Mouse (Mus musculus): ENCODE data around the gene Atp11b. TPM values are rescaled to one million over a fixed set of nuclear protein-coding genes. Genes with fewer than 3 reads are reported as not detected.
A peak's percentile ranks its signal among the peaks of the same experiment; 100 is the strongest.

Gene Atp11b
- polyA plus RNA-seq (2012; rRNA removed) = 49.0 and 49.2 TPM in 2 replicates
- polyA plus RNA-seq (2014; fragmentation: Nextera tagmentation; extraction: Ambion mirVana) = 37.3 and 44.5 TPM in 2 replicates

- Histone ChIP-seq H3K27ac (replicated peaks; ENCODE audit: low read depth, low read length) (peak within 1 kb of the TSS; percentile 89), H3K36me3 (ENCODE audit: control insufficient read depth, insufficient read depth, low read length) (no peaks in the 10 kb centered on the region), H3K4me2 (replicated peaks; ENCODE audit: low read depth, low read length, severe bottlenecking) (peak within 1 kb of the TSS; percentile 66), H3K4me3 (replicated peaks; ENCODE audit: low read length) (peak within 1 kb of the TSS; percentile 89), H3K27me3 (ENCODE audit: control insufficient read depth, insufficient read depth, low read length) (no peaks in the 10 kb centered on the region), H3K9me3 (ENCODE audit: control insufficient read depth, low read length) (no peaks in the 10 kb centered on the region), H3K9ac (ENCODE audit: low read depth, low read length, severe bottlenecking) (peak within 1 kb of the TSS; percentile 91), H3K4me1 (ENCODE audit: control insufficient read depth, insufficient read depth, low read length) (peaks cover 6% of the 10 kb centered on the region; the same call in 1 of the 2 replicates)
- TF ChIP-seq POLR2A (IDR thresholded peaks at IDR 0.05; ENCODE audit: borderline replicate concordance, extremely low read depth, insufficient read depth, insufficient read length) = no peak
- ATAC-seq (ENCODE audit: low FRiP score, low read depth) (peak; percentile 92), DNase-seq (ENCODE audit: low spot score) (peak; percentile 78)
- 0% methylated on average over 41 of the region's 114 CpGs for WGBS
These were observed at the start of gene Atp11b for GRCm38 (mm10) chr3:35753825-35754767. Atp11b (plus strand) TSS chr3:35754106.

- WGBS = 81% methylated on average over 4 of the region's 4 CpGs
- H3K27me3 ChIP-seq (ENCODE audit: control insufficient read depth, insufficient read depth, low read length) = no peaks in the 10 kb centered on the region
- no peaks in the 10 kb centered on the region for H3K4me1 ChIP-seq (ENCODE audit: control insufficient read depth, insufficient read depth, low read length)
- no peak for TF ChIP-seq POLR2A (IDR thresholded peaks at IDR 0.05; ENCODE audit: borderline replicate concordance, extremely low read depth, insufficient read depth, insufficient read length)
- no peaks in the 10 kb centered on the region for H3K36me3 ChIP-seq (ENCODE audit: control insufficient read depth, insufficient read depth, low read length)
- H3K4me2 ChIP-seq (replicated peaks; ENCODE audit: low read depth, low read length, severe bottlenecking) = no peak overlapping the region
- ATAC-seq (ENCODE audit: low FRiP score, low read depth) (no peak), DNase-seq (ENCODE audit: low spot score) (no peak)
- H3K9me3 ChIP-seq (ENCODE audit: control insufficient read depth, low read length) = no peaks in the 10 kb centered on the region
- H3K27ac ChIP-seq (replicated peaks; ENCODE audit: low read depth, low read length) = no peak overlapping the region
- H3K4me3 ChIP-seq (replicated peaks; ENCODE audit: low read length) = no peak overlapping the region
- H3K9ac ChIP-seq (ENCODE audit: low read depth, low read length, severe bottlenecking) = no peak overlapping the region
These were observed 49.6 kb upstream of the Atp11b start for GRCm38 (mm10) chr3:35704328-35704613.

GRCm38 (mm10) chr3:35719531-35720205 lies 34.2 kb upstream of the Atp11b start:
- no peak overlapping the region for H3K4me3 ChIP-seq (replicated peaks; ENCODE audit: low read length)
- no peak overlapping the region for H3K4me2 ChIP-seq (replicated peaks; ENCODE audit: low read depth, low read length, severe bottlenecking)
- H3K9me3 ChIP-seq (ENCODE audit: control insufficient read depth, low read length) = no peaks in the 10 kb centered on the region
- no peaks in the 10 kb centered on the region for H3K4me1 ChIP-seq (ENCODE audit: control insufficient read depth, insufficient read depth, low read length)
- H3K36me3 ChIP-seq (ENCODE audit: control insufficient read depth, insufficient read depth, low read length) = no peaks in the 10 kb centered on the region
- ATAC-seq (ENCODE audit: low FRiP score, low read depth) (no peak), DNase-seq (ENCODE audit: low spot score) (no peak)
- no peak overlapping the region for H3K27ac ChIP-seq (replicated peaks; ENCODE audit: low read depth, low read length)
- TF ChIP-seq POLR2A (IDR thresholded peaks at IDR 0.05; ENCODE audit: borderline replicate concordance, extremely low read depth, insufficient read depth, insufficient read length) = no peak
- no peaks in the 10 kb centered on the region for H3K27me3 ChIP-seq (ENCODE audit: control insufficient read depth, insufficient read depth, low read length)
- WGBS = 71% methylated on average over 8 of the region's 8 CpGs
- no peak overlapping the region for H3K9ac ChIP-seq (ENCODE audit: low read depth, low read length, severe bottlenecking)

- H3K4me1 ChIP-seq (ENCODE audit: control insufficient read depth, insufficient read depth, low read length) = no peaks in the 10 kb centered on the region
- no peaks in the 10 kb centered on the region for H3K27me3 ChIP-seq (ENCODE audit: control insufficient read depth, insufficient read depth, low read length)
- H3K4me2 ChIP-seq (replicated peaks; ENCODE audit: low read depth, low read length, severe bottlenecking) = no peak overlapping the region
- no peaks in the 10 kb centered on the region for H3K36me3 ChIP-seq (ENCODE audit: control insufficient read depth, insufficient read depth, low read length)
- no peaks in the 10 kb centered on the region for H3K9me3 ChIP-seq (ENCODE audit: control insufficient read depth, low read length)
- H3K9ac ChIP-seq (ENCODE audit: low read depth, low read length, severe bottlenecking) = no peak overlapping the region
- H3K27ac ChIP-seq (replicated peaks; ENCODE audit: low read depth, low read length) = no peak overlapping the region
- DNase-seq (ENCODE audit: low spot score) = no peak
- WGBS = 49% methylated on average over 3 of the region's 3 CpGs
- H3K4me3 ChIP-seq (replicated peaks; ENCODE audit: low read length) = no peak overlapping the region
- TF ChIP-seq POLR2A (IDR thresholded peaks at IDR 0.05; ENCODE audit: borderline replicate concordance, extremely low read depth, insufficient read depth, insufficient read length) = no peak
- ATAC-seq (ENCODE audit: low FRiP score, low read depth) = no peak
These were observed 33.1 kb upstream of the Atp11b start for GRCm38 (mm10) chr3:35720801-35721200.

GRCm38 (mm10) chr3:35721818-35722446 lies 32.0 kb upstream of the Atp11b start:
- no peaks in the 10 kb centered on the region for H3K27me3 ChIP-seq (ENCODE audit: control insufficient read depth, insufficient read depth, low read length)
- H3K36me3 ChIP-seq (ENCODE audit: control insufficient read depth, insufficient read depth, low read length) = no peaks in the 10 kb centered on the region
- no peak for TF ChIP-seq POLR2A (IDR thresholded peaks at IDR 0.05; ENCODE audit: borderline replicate concordance, extremely low read depth, insufficient read depth, insufficient read length)
- DNase-seq (ENCODE audit: low spot score) = no peak
- H3K4me1 ChIP-seq (ENCODE audit: control insufficient read depth, insufficient read depth, low read length) = no peaks in the 10 kb centered on the region
- no peak overlapping the region for H3K27ac ChIP-seq (replicated peaks; ENCODE audit: low read depth, low read length)
- ATAC-seq (ENCODE audit: low FRiP score, low read depth) = no peak
- WGBS = 78% methylated on average over 4 of the region's 4 CpGs
- no peak overlapping the region for H3K4me2 ChIP-seq (replicated peaks; ENCODE audit: low read depth, low read length, severe bottlenecking)
- H3K9me3 ChIP-seq (ENCODE audit: control insufficient read depth, low read length) = no peaks in the 10 kb centered on the region
- no peak overlapping the region for H3K4me3 ChIP-seq (replicated peaks; ENCODE audit: low read length)
- no peak overlapping the region for H3K9ac ChIP-seq (ENCODE audit: low read depth, low read length, severe bottlenecking)
